Mouse (Mus musculus) stomach, postnatal 0 days (tissue): ENCODE results near the gene Cdh1. TPM values are rescaled to one million over a fixed set of nuclear protein-coding genes. Genes with fewer than 3 reads are reported as not detected.

Experiments used
- ATAC-seq: fragments of 200-750 bp; cut with Nextera tagmentation; 2 replicates; pipeline ENCODE4 v1.8.0; 2017; ENCODE audit not compliant: low FRiP score, low TSS enrichment
- DNase-seq: peaks from one replicate; pipeline ENCODE4 v3.0.0-alpha.2; 2016; ENCODE audit warnings: low spot score
- H3K27ac ChIP-seq: fragments of 300-500 bp; sonication (generic); replicated peaks from 2 replicates; pipeline ENCODE4 v1.5.1; 2014; ENCODE audit warnings: mild to moderate bottlenecking, control low read depth
- H3K27me3 ChIP-seq: fragments of 300-500 bp; sonication (generic); 2 replicates; pipeline ENCODE4 v1.6.1; 2014; ENCODE audit warnings: low read length; ENCODE audit not compliant: control insufficient read depth, insufficient read depth
- H3K36me3 ChIP-seq: fragments of 300-500 bp; sonication (generic); 2 replicates; pipeline ENCODE4 v1.6.1; 2014; ENCODE audit warnings: low read length, mixed read lengths; ENCODE audit not compliant: control insufficient read depth, insufficient read depth
- H3K4me1 ChIP-seq: fragments of 300-500 bp; sonication (generic); replicated peaks from 2 replicates; pipeline ENCODE4 v1.6.1; 2014; ENCODE audit warnings: antibody characterized with exemption; ENCODE audit not compliant: control insufficient read depth, insufficient read depth
- H3K4me2 ChIP-seq: fragments of 300-500 bp; sonication (generic); replicated peaks from 2 replicates; pipeline ENCODE4 v1.6.1; 2014; ENCODE audit warnings: low read depth, mild to moderate bottlenecking, control low read depth, moderate library complexity
- H3K4me3 ChIP-seq: fragments of 300-500 bp; sonication (generic); 2 replicates; pipeline ENCODE4 v1.5.1; 2014; ENCODE audit warnings: low read depth, low read length, control low read depth
- H3K9ac ChIP-seq: fragments of 300-500 bp; sonication (generic); 2 replicates; pipeline ENCODE4 v1.6.1; 2014; ENCODE audit warnings: mild to moderate bottlenecking, low read length, control low read depth, mixed read lengths
- H3K9me3 ChIP-seq: fragments of 300-500 bp; sonication (generic); 2 replicates; pipeline ENCODE4 v1.6.1; 2016; ENCODE audit warnings: low read length; ENCODE audit not compliant: control insufficient read depth
- CTCF ChIP-seq: IDR thresholded peaks from 2 replicates; pipeline ENCODE4 v1.5.1; 2016; ENCODE audit warnings: antibody characterized with exemption, low read depth, mild to moderate bottlenecking, moderate library complexity
- EP300 ChIP-seq: optimal IDR thresholded peaks from 2 replicates; pipeline ENCODE3; 2016; ENCODE audit warnings: antibody characterized with exemption
- WGBS: fragments of 180-500 bp; shearing (Covaris S2); extraction: QIAGEN DNeasy Blood & Tissue Kit; methylation state at CpG from one replicate; pipeline ENCODE4 v1.1.7; 2014; 5-methylcytosine and 5-hydroxymethylcytosine counted together
- polyA plus RNA-seq: library from polyadenylated mRNA; unstranded; fragments of >200 nt; fragmentation: Nextera tagmentation; extraction: Ambion mirVana; gene quantifications from 2 replicates; pipeline ENCODE4 v1.2.1, GENCODE M21; 2015

Cdh1 gene
- polyA plus RNA-seq, 1 experiment from 2014 or later = 118 TPM

DNA sequence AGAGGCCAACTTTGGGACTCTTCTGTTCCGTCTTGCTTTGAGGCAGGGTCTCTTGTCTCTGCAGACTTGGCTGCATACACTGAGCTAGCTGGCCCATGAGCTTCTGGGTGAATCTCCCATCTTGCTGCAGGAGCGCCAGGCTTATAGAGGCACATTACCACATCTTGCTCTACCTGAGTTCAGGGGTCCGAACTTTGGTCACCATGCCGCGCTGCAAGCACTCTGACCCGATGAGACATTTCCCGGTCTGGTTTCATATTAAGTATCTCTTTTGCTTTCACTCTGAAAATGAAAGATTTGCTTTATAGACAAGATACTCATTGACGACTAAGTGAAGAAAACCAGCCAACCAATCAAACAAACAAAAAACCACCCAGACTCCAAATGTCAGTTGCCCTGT lies 45.3 kb downstream of the Cdh1 start:
- Histone ChIP-seq H3K4me2 (no peak overlapping the region), H3K4me1 (no peaks in the 10 kb centered on the region; the same call in 1 of the 2 replicates), H3K9ac (no peak overlapping the region), H3K36me3 (peaks cover 2% of the 10 kb centered on the region; the same call in 1 of the 2 replicates), H3K27ac (no peak overlapping the region), H3K4me3 (no peak overlapping the region), H3K9me3 (no peaks in the 10 kb centered on the region), H3K27me3 (no peaks in the 10 kb centered on the region)
- 94% methylated on average over 8 of the region's 8 CpGs for WGBS
- TF ChIP-seq EP300 = no peak
- no peak for TF ChIP-seq CTCF
- DNase-seq (no peak), ATAC-seq (no peak)

DNA sequence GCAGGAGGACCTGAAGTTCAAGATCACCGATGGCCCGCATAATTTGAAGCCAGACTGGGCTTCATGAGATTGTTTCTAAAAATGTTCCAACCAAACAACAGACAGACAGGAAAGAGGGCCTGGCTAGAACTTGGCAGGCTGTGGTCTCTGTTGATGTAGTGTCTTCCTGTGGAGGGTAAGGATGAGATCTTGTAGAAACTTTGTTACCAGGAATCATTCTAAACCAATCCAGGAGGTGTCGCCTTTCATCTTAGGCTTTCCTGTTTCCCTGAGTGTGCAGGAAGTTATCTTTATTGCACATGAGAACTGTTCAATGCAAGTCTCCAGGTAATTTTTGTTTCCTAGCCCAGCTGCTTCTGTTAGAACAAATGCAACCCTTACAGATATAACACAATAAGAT lies 48.8 kb downstream of the Cdh1 start:
- H3K4me1 ChIP-seq = no peaks in the 10 kb centered on the region; the same call in 1 of the 2 replicates
- H3K9ac ChIP-seq = no peak overlapping the region
- no peak overlapping the region for H3K4me2 ChIP-seq
- no peaks in the 10 kb centered on the region for H3K9me3 ChIP-seq
- H3K4me3 ChIP-seq = no peak overlapping the region
- TF ChIP-seq EP300 (no peak), CTCF (no peak)
- peaks cover 2% of the 10 kb centered on the region; the same call in 1 of the 2 replicates for H3K36me3 ChIP-seq
- WGBS = 77% methylated on average over 3 of the region's 3 CpGs
- no peak overlapping the region for H3K27ac ChIP-seq
- H3K27me3 ChIP-seq = no peaks in the 10 kb centered on the region
- ATAC-seq (no peak), DNase-seq (no peak)

DNA sequence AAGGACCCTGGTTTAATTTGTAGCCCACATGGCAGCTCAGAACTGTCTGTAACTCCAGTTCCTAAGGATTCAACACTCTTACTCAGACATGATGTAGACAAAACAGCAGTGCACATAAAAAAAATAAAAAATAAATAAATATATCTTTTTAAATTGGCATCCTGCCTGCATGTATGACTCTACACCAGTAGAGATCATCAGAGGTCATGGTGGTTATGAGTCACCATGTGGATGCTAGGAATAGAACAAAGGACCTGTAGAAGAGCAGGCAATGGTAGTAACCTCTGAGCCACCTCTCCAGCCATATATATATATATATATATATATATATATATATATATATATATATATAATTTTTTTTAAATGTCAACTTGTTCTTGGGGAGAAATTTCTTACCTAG lies 52.9 kb downstream of the Cdh1 start:
- TF ChIP-seq EP300 = no peak
- TF ChIP-seq CTCF = no peak
- no peaks in the 10 kb centered on the region for H3K27me3 ChIP-seq
- ATAC-seq (peak; percentile 88), DNase-seq (no peak)
- H3K27ac ChIP-seq = no peak overlapping the region
- H3K9ac ChIP-seq = no peak overlapping the region
- H3K4me1 ChIP-seq = no peaks in the 10 kb centered on the region
- H3K4me3 ChIP-seq = no peak overlapping the region
- H3K36me3 ChIP-seq = peaks cover 2% of the 10 kb centered on the region; the same call in 1 of the 2 replicates
- no peak overlapping the region for H3K4me2 ChIP-seq
- H3K9me3 ChIP-seq = no peaks in the 10 kb centered on the region

DNA sequence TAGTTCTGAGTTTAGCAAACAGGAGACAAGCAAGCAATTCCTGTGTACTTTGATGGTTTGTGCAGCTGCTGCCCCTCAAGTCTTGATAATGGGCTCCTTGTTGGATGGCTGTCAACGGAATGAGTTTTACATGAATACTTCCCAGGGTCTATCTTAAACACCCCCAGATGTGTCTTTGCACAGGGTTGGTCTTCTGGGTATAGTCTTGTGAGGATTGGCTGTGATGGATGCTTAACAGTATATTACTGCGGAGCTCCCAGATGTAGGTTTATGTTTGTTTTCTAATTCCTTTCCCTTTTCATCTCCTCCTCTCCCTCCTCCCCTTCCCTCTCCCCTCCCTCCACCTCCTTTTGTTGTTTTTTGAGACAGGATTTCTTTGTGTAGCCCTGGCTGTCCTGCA lies 69.6 kb downstream of the Cdh1 start:
- Histone ChIP-seq H3K4me1 (no peaks in the 10 kb centered on the region), H3K27me3 (no peaks in the 10 kb centered on the region), H3K36me3 (no peaks in the 10 kb centered on the region), H3K4me3 (no peak overlapping the region), H3K9me3 (no peaks in the 10 kb centered on the region), H3K9ac (no peak overlapping the region), H3K27ac (no peak overlapping the region), H3K4me2 (no peak overlapping the region)
- TF ChIP-seq CTCF = no peak
- no peak for TF ChIP-seq EP300
- ATAC-seq (no peak), DNase-seq (no peak)
- 45% methylated on average over 2 of the region's 2 CpGs for WGBS

DNA sequence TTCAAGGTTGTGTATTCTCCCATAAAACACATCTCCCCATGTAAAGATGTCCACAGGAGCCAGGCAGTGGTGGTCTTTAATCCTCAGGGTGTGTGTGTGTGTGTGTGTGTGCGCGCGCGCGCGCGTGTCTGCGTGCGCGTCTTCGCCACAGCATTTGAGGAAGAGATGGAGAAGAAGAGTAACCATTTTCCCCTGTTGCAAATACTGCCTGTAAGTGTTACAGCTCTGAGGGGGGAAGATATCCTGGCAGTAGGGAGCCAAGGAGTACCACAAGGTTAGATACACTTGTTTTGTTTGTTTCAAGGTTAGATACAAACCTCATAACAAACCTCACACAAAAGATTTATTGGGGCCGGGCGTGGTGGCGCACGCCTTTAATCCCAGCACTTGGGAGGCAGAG lies 71.2 kb downstream of the Cdh1 start:
- no peaks in the 10 kb centered on the region for H3K27me3 ChIP-seq
- no peak overlapping the region for H3K4me2 ChIP-seq
- H3K4me1 ChIP-seq = no peaks in the 10 kb centered on the region
- no peaks in the 10 kb centered on the region for H3K9me3 ChIP-seq
- ATAC-seq (no peak), DNase-seq (no peak)
- no peak overlapping the region for H3K27ac ChIP-seq
- no peak overlapping the region for H3K4me3 ChIP-seq
- 96% methylated on average over 15 of the region's 15 CpGs for WGBS
- H3K36me3 ChIP-seq = no peaks in the 10 kb centered on the region
- H3K9ac ChIP-seq = no peak overlapping the region
- TF ChIP-seq EP300 (no peak), CTCF (no peak)

DNA sequence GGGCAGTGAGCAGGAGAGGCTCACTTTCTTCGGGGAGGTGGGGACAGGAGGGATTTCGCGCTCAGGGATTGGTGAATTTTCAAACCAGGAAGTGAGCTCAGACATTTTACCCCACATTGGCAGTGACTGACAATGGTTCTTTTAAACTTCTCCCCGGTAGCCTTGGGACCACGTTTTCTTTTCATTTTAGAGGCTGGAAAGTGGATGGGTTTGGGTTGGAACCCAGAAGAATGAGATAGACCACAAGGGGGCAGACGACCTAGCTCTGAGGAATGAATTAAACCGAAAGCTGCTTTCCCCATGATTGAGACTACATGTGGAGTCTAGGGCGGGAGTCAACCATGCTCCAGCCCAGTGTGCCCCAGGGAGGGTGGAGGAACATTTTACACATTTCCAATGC lies 71.7 kb downstream of the Cdh1 start:
- no peak overlapping the region for H3K9ac ChIP-seq
- DNase-seq = no peak
- no peak overlapping the region for H3K4me2 ChIP-seq
- no peaks in the 10 kb centered on the region for H3K36me3 ChIP-seq
- H3K9me3 ChIP-seq = no peaks in the 10 kb centered on the region
- WGBS = 76% methylated on average over 8 of the region's 8 CpGs
- ATAC-seq = 0 out of 2 replicates have a peak, but pooled peaks have one; percentile 35
- H3K27ac ChIP-seq = no peak overlapping the region
- TF ChIP-seq EP300 (no peak), CTCF (peak; percentile 58)
- H3K4me3 ChIP-seq = no peak overlapping the region
- H3K27me3 ChIP-seq = no peaks in the 10 kb centered on the region
- H3K4me1 ChIP-seq = no peaks in the 10 kb centered on the region
